Mouse (Mus musculus) neutrophil, adult 5-6 weeks (primary cell): Measurements from ENCODE around the gene Clcnkb. TPM values are rescaled to one million over a fixed set of nuclear protein-coding genes. Genes with fewer than 3 reads are reported as not detected.

ENCODE experiments used
- ATAC-seq: fragments of 151-379, 151-347 bp; 2 replicates; pipeline ENCODE4 v1.8.0; 2017; ENCODE audit warnings: mild to moderate bottlenecking, moderate TSS enrichment; ENCODE audit not compliant: insufficient number of reproducible peaks, poor library complexity, low FRiP score, severe bottlenecking; ENCODE audit errors: extremely low read depth
- total RNA-seq: library from RNA; stranded (forward); fragments of 200-1000 nt; gene quantifications from 2 replicates; pipeline ENCODE4 v1.2.3, GENCODE M21; 2017

Clcnkb gene
- total RNA-seq, 1 experiment from 2014 or later = not detected

DNA sequence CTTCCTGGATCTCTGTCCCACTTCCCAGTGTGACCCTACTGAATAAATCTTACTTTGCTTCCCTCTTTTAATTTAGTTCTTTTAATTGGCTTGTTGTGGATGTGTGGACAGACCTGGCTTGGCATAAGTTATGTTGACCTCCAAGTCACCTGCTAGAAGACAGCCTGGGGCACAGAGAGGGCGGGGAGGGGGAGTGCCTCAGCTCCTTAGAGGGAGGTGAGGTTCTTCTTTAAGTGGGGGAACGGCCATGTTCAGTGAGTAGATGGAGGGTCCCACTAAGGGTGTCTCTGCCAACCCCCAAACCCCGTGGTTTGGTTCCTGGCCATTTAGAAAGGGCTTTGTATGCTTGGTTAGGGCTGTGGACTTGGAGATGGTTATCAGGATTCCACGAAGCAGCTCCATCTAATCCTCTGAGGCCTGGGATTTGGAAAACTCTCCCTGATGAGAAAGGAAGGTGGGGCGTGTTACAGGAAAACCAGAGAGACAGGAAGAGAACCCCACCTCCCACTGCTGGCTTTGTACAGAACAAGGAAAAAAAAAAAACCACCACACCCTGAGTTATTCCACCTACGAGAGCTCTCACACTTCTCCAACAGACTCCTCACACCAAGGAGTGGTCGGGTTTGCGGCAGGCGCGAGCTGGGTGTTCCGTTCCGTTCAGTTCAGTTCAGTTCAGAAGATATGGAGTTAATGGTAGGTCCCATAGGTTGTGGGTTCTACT is 23.4 kb upstream of the Clcnkb start:
- no peak for ATAC-seq

DNA sequence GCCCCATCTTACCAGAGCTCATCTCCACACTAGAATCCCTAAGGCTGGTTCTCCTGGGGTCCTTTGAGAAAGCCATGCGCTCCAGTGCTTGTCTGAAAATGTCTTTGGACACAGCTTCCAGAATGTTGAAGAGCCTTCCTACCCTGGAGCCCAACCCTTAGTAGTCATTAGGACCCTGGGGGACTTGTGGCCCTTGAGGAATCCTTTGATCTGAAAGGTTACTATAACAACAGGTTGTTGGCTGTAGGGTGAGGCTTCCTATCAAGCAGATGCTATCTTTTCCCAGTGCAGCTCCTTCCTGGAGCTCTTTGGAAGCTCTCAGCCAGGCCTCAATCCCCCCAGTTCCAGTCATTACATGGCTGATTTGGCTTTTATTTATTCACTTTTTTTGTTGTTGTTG is 20.2 kb upstream of the Clcnkb start, which contains the start of gene Srarp:
TSS of gene Srarp (minus strand) at position 132 of the 400 bp plus-strand sequence.
- no peak for ATAC-seq

DNA sequence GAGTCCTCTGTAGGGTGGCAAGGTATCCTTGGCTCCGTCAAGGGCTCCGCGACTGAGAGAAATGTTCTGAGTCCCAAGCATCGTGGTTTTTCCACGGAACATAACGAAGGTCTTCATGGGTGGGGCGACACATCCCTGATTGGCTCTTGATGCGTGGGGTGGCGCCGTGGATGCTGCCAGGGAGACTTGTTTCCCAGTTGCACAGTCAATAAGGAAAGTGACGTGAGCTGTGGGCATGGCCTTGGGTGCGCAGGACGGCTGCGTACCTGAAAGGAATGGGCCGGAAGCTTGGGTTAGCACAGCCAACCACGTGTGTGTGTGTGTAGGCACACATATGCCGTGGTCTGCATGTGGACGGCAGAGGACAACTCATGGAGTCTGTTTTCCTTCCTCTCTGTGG is 17.4 kb upstream of the Clcnkb start:
- ATAC-seq = no peak

DNA sequence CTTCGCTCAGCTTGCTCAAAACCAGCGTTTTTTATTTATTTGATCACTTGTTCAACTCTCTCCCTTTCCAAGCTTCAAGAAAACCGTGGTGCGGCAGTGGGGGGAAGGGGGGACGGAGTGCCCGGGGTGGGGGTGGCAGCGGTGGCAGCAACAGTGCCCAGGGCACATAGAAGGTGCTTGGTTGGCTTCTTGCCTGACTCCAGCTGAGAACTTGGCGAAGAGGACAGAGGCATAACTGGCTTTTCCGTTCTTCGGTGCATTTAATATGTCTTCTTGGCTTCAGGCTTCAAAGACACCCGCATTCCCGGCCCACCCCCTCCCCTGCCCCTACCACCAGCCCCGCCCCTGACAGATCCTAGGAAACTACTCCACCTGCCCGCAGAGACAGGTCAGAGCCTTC is 16.9 kb upstream of the Clcnkb start:
- no peak for ATAC-seq

DNA sequence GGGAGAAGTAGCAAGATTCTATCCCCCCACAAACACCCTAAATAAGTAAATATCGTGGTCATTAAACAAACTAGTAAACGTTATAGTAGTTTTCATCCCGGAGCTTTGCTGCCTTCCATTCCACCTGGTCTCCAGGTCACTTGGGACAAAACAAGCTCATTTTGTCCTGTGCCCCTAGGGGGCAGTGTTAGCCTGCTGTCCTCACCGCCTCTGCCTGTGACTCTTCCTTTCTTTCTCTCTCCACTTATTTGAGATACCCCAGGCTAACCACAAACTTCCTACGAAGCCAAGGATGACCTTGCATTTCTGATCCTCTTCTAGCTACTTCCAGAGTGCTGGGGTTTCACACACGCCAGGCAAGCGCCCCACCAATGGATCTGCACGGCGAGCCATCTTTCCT is 15.2 kb upstream of the Clcnkb start:
- ATAC-seq = peak; percentile 71

DNA sequence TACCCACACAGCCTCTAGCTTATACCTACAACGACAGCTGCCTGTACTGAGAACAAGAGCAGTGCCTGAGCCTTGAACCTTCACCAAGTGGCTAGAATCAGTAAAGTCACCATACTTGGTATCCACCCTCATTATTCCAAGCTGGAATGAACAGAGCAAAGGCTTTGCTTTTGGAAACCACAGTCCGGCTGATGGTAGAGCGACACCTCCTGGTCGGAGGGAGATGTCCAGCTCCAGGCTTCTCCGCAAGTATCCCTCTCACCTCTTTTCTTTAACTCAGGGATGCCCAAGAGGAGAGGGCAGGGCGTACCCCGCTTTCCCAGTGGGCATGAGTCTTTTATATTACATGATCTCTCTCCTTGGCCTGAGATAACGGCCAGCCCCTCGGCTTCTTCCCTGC is 14.0 kb upstream of the Clcnkb start:
- ATAC-seq = no peak

DNA sequence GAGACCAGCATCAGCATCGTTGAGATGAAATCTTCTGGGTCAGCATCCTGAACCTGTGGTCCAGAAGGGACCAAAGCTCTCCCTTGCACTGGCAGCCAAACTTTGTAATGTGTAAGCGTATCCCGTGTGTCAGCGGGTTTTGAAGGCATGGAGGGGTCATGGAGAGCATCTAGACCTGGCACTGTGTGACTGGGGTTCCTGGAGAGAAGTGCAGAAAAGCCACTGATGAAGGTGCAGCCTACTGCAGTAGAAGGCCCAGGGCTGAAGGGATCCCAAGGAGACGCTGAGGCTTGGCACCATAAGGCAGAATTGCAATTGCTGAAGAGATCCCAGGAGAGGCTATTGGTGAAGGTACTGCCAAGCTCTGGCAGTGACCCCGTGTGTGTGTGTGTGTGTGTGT is 13.6 kb upstream of the Clcnkb start:
- ATAC-seq = no peak

DNA sequence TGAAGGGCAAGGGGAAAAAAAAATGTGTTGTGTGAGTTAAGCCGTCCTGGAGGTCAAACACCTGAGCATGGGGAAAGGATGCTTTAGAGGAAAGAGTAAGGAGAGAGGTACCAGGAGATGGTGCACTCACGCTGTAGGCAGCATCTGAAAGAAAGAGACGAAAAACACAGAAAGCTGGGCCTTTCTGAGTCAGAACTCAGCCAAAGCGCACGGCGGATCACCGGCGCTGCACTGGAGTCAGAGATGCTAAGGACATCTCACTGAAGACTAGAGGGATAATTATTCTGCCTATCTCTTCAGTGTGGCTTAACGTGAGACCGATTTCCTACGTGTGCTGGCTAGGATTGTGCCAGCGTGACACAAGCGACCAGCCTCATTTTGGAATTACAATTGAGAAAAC is 12.1 kb upstream of the Clcnkb start:
- ATAC-seq = no peak

DNA sequence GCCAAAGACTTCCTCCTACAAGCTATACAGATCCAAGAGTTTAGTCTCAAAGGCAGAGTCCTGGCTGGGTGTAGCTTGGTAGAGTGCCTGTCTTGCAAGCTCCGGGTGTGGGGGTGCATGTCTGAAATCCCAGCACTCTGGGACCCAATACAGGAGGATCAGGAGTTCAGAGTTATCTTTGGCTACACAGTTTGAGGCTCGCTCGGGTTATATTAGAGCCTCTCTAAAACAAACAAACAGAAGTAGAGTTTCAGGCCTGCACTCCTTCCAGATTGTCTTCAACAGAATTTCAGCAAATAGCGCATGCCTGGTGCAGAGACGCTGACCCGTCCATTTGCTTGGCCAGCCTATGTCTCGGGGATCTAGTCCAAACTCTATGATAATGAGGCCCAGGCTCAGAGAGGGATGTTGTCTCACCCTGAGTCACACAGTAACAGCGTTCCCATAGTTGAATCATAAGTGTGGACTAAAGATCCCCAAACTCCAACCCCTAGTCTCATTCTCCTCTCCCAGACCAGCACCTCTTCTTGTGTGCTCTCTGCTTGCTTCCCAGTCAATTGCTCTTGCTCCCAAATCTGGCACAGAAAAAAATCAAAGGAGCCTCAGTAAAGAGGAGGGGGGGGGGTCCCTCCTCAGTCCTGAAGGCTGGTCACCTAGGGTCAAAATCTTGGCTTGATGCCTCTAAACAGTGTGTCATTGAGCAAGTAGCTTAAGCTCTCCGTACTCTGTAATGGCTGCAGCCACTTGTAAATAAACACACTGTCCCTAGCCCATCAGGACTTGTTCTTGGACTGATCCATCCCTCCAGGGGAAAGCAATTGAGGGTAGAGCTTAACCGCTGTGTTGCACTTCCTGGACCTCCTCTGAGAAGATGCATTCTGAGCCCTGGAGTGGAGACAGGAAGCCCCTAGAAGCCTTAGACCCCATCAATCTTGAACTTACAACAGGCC is 11.3 kb upstream of the Clcnkb start:
- no peak for ATAC-seq

DNA sequence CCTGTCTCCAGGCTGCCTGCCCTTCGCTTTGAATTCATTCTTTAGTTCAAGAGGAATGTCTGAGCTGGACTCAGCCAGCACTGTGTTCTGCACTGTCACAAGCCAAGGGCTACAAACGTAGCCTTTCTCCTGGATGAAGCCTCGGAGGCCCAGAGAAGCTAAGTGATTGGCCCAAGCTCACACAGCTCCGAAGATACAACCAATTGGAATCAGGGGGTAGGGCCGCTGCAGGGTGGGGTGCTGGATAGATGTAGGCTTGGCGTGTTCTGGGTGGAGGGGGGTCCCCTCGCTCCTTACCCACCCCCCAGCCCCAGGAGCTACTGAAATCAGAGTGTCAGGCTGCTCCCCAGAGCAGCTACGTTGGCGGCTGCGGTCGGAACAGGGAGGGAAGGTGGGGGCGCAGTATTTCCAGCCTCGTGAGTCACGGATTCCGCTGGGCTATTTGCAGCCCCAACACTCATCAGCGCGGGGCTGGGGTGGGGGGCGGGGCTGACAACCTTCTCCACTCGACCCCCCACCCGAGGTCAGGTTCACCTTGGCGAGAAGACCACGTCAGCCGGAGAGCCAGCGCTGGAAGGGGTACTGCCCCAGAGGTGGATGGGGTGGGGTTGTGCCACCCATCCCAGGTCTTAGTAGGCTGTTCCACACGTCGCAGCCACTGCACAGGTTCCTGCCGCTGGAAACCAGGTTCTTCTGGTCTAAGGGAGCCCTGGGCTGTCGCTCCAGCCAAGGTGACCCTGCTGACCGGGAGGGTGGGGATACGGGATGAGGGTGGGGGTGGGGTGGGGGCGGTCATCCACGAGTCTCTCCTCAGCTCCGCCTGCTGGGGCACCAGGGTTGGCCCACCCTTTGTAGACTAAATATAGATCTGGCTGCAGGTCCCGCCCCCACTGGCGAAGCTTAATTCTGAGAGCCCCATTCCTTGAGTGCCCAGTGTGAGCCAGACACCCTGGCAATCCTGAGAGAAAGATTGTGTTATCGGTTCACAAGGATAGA is 10.0 kb upstream of the Clcnkb start:
- peak; percentile 31; the same call in 1 of the 2 replicates for ATAC-seq

DNA sequence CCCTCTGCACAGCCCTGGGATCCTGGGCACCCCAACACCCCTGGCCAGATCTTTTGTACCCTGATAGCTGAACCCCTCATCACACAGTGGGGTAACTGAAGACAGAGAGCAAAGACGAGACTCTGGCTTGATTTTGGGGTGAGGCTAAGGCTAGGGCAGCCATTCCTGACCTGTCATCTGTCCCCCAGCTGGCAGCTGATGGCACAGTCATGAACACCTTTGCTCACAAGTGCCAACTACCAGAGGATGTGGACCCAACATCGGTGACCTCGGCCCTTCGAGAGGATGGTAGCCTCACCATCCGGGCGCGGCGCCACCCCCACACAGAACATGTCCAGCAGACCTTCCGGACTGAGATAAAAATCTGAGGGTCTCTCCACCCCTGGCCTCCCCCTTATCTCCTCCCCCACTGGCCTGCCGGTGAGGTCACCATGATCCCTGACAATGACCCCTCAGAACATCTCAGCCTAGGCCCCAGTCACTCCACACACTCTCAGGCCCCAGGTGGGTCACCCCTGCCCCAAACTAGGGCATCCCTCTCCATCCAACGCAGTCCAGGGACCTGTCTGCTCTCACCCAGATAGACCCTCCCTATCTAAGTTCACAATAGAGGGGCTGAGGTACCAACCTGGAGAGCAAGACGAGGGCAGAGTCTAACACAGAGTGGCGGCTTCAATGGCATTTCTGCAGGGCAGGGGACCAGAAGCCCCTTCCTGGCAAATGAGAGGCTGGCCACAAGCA is 8.0 kb upstream of the Clcnkb start:
- no peak for ATAC-seq

DNA sequence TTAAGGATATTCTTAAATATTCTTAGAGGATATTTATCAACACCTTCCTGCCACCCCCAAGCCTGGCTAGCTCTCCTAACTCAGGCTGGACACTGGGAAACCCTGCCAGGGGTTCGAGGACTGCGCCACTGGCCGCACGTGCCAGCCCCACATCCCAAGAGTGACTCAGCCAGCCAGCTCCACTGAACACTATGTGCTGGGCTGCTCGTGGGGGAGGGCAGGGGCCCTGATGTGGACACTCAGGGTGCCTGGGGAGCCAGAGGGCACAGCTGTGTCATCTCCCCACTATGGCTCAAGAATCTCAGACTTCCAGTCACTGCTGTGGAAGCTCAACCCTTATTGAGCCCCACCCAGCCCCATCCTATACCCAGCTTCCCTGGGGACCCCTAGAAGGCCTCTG is 7.5 kb upstream of the Clcnkb start:
- no peak for ATAC-seq

DNA sequence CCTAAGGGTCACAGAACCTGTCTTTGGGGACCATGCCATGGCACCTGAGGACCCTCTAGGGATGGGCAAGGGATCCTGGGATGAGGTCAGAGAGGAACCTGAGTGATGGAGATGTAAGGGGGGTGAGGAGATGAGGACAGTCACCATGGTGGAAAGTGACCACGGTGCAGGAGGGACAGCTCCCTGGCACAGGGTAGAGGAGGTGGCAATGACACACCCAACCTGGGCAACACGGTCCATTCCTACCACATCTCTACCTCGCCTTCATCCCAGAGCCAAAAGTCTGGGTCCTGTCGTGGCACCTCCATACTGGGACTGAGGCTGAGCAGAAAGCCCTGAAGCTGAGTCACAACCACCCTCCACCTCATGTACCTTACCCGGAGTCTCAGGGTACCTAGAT is 7.0 kb upstream of the Clcnkb start:
- ATAC-seq = no peak

DNA sequence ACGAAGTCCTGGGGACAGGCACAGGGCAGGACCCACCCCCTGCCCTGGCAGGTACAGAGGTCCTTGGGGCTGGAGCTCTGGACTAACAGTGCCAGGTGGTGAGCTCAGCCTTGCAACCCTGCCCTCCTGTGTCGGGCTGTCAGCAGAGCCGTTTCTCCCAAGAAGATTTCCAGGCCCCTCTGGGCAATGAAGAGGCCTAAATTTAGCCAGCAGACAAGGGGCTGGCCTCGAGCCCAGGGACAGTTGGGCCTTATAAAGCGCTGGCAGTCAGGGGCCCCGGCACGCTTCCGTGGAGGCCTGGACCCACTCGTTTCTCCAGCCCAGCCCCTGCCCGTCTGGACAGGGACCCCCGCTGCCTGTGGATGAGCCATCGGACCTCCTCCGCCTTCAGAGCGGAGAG is 5.6 kb upstream of the Clcnkb start:
- ATAC-seq = no peak

DNA sequence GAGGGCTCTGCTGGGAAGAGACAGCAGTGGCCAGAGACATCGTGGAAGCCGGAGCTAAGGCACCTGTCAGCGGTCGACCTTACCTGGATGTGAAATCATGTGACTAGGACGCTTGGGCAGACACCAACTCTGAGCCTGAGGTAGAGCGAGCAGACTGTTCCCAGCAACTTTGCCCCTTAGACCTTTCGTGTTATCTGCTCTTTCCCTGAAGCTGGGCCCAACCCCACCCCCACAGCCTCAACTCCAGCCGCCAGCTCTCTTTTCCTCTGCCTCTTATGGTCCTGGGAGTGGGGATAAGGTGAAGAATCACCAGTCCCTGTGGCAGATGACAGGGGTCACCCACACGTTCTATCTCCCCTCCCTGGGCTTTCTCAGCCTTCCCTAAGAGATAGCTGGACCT is 5.1 kb upstream of the Clcnkb start:
- no peak for ATAC-seq

DNA sequence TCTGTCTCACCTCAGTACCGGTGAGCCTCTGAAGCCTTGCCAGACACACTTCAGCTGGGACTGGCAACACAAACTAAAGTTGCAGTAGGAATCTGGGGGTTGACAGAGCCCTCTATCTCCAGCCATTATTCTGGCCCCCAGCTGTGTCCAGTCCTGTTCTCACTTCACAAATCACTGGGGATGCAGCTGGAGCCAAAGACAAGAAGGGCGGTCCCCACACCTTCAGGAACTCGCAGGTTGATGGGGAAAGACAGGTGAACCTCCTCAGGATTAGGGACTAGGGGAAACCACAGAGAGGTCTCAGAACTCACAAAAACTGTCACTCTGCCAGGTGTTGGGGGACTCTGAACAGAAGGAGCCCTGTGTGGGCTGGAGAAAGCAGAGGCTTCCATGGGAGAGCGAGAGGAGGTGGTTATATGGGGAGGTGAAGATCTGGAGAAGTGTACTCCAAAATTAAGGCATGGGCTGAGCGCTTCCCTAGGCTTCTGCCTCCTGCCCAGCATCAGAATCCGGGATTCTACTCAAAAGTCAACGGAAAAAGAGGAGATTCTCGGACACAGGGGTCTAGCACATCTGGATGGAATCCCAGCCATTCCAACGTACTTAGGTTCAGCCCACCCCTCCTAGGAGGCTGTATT is 4.5 kb upstream of the Clcnkb start, which contains the start of gene Hspb7:
TSS of gene Hspb7 (plus strand) at position 588 of the 638 bp plus-strand sequence.
- ATAC-seq = no peak

DNA sequence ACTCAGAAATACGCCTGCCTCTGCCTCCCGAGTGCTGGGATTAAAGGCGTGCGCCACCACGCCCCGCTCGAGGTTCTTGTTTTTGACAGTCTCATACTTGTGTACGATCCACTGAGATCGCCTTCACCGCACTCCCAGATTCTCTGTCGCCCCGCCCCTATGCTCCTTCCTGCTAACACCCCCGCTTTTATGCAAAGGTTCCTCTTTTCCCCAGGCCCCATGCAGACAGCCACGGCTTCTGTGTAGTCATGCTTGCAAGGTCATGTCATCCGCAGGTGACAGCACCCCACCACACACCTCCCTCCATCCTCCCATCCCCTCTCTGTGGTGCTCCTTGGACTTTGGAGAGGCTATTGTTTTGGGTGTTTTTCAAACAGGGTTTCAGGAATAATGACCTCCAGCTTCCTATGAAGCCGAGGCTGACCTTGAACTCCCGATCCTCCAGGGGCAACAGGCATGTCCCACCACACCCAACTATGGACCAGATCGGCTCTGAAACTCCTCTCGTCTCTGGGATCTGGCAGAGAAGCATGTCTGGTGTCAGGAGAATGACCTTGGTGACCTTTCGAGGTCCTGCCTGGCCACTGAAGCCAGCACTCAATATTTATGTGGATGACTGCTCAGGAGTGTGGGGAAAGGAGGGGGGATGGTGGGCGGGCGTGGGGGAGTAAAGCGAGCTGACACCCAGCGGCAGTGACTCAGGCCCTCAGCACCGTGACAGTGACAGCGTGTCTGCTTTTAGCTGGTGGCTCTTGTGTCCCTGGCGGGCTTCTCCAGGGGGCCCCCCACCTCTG is 3.8 kb upstream of the Clcnkb start:
- peak; percentile 83 for ATAC-seq
